Mouse (Mus musculus) heart, embryonic 11.5 days (tissue): ENCODE data around the gene Rab22a. TPM values are rescaled to one million over a fixed set of nuclear protein-coding genes. Genes with fewer than 3 reads are reported as not detected.
"Not testable (repeated sequence)": the region's sequence is repeated elsewhere in the genome, so short reads cannot be mapped to it uniquely, and the experiment has no call there.

Source experiments
- ATAC-seq: fragments of 200-750 bp; cut with Nextera tagmentation; replicated peaks from 2 replicates; pipeline ENCODE4 v1.8.0; 2017; ENCODE audit warnings: moderate library complexity; ENCODE audit not compliant: insufficient number of reproducible peaks, low FRiP score, low TSS enrichment
- H3K27ac ChIP-seq: fragments of 300-500 bp; sonication (generic); 2 replicates; pipeline ENCODE4 v1.5.1; 2014; ENCODE audit warnings: mild to moderate bottlenecking, low read depth, low read length
- H3K27me3 ChIP-seq: fragments of 300-500 bp; sonication (generic); 2 replicates; pipeline ENCODE4 v1.6.1; 2014; ENCODE audit warnings: mild to moderate bottlenecking, low read length, mixed read lengths; ENCODE audit not compliant: control insufficient read depth, insufficient read depth
- H3K36me3 ChIP-seq: fragments of 300-500 bp; sonication (generic); 2 replicates; pipeline ENCODE4 v1.6.1; 2014; ENCODE audit warnings: mild to moderate bottlenecking, low read length, moderate library complexity, mixed read lengths; ENCODE audit not compliant: control insufficient read depth, insufficient read depth
- H3K4me1 ChIP-seq: fragments of 300-500 bp; sonication (generic); 2 replicates; pipeline ENCODE4 v1.6.1; 2014; ENCODE audit warnings: low read length; ENCODE audit not compliant: control insufficient read depth, insufficient read depth
- H3K4me2 ChIP-seq: fragments of 300-500 bp; sonication (generic); 2 replicates; pipeline ENCODE4 v1.6.1; 2014; ENCODE audit warnings: mild to moderate bottlenecking, moderate library complexity
- H3K4me3 ChIP-seq: fragments of 300-500 bp; sonication (generic); 2 replicates; pipeline ENCODE4 v1.5.1; 2014; ENCODE audit warnings: low read depth, low read length
- H3K9ac ChIP-seq: fragments of 300-500 bp; sonication (generic); 2 replicates; pipeline ENCODE4 v1.6.1; 2014; ENCODE audit warnings: mild to moderate bottlenecking, low read depth, low read length, moderate library complexity
- H3K9me3 ChIP-seq: fragments of 300-500 bp; sonication (generic); replicated peaks from 2 replicates; pipeline ENCODE4 v1.6.1; 2016; ENCODE audit warnings: low read length; ENCODE audit not compliant: control insufficient read depth
- WGBS: fragments of 180-500 bp; shearing (Covaris S2); extraction: QIAGEN DNeasy Blood & Tissue Kit; methylation state at CpG from one replicate; pipeline ENCODE4 v1.1.7; 2014; ENCODE audit not compliant: insufficient replicate concordance; 5-methylcytosine and 5-hydroxymethylcytosine counted together
- polyA plus RNA-seq: library from polyadenylated mRNA; unstranded; fragments of >200 nt; fragmentation: Nextera tagmentation; extraction: Ambion mirVana; gene quantifications from 2 replicates; pipeline ENCODE4 v1.2.1, GENCODE M21; 2014

Gene Rab22a
- polyA plus RNA-seq, 1 experiment from 2014 or later, result 30.6 TPM

GRCm38 (mm10) chr2:173634106-173634505 lies 25.5 kb upstream of the Rab22a start:
- WGBS, result 90% methylated on average over 14 of the region's 15 CpGs
- H3K4me3 ChIP-seq, ATAC-seq: not testable (repeated sequence)

GRCm38 (mm10) chr2:173641370-173641769 lies 18.2 kb upstream of the Rab22a start:
- H3K4me1 ChIP-seq, result no peaks in the 10 kb centered on the region
- H3K27ac ChIP-seq, result no peak overlapping the region
- no peaks in the 10 kb centered on the region for H3K27me3 ChIP-seq
- no peak overlapping the region for H3K4me3 ChIP-seq
- no peak overlapping the region for H3K4me2 ChIP-seq
- ATAC-seq, result no peak
- no peaks in the 10 kb centered on the region for H3K9me3 ChIP-seq
- no peak overlapping the region for H3K9ac ChIP-seq
- 0 out of 2 replicates have a peak, but pooled peaks cover 2% of the 10 kb centered on the region for H3K36me3 ChIP-seq

More at GRCm38 (mm10) chr2:173634106-173634505, 25.5 kb upstream of the Rab22a start:
- H3K36me3 ChIP-seq, H3K27me3 ChIP-seq, H3K9ac ChIP-seq, H3K4me1 ChIP-seq, H3K4me2 ChIP-seq, H3K27ac ChIP-seq, H3K9me3 ChIP-seq: not testable (repeated sequence)

- Histone ChIP-seq H3K27me3 (no peaks in the 10 kb centered on the region), H3K9me3 (no peaks in the 10 kb centered on the region), H3K4me1 (no peaks in the 10 kb centered on the region), H3K4me3 (no peak overlapping the region), H3K9ac (no peak overlapping the region), H3K4me2 (no peak overlapping the region), H3K36me3 (peaks cover 2% of the 10 kb centered on the region; the same call in 1 of the 2 replicates), H3K27ac (no peak overlapping the region)
- no peak for ATAC-seq
- 77% methylated on average over 15 of the region's 15 CpGs for WGBS
These were observed 17.1 kb upstream of the Rab22a start for GRCm38 (mm10) chr2:173642262-173642999.

GRCm38 (mm10) chr2:173647197-173647911 lies 12.2 kb upstream of the Rab22a start:
- H3K9ac ChIP-seq, result no peak overlapping the region
- H3K4me1 ChIP-seq, result peaks cover 3% of the 10 kb centered on the region; the same call in 1 of the 2 replicates
- ATAC-seq, result no peak
- 87% methylated on average over 19 of the region's 19 CpGs for WGBS
- no peak overlapping the region for H3K4me2 ChIP-seq
- no peaks in the 10 kb centered on the region for H3K9me3 ChIP-seq
- H3K4me3 ChIP-seq, result no peak overlapping the region
- H3K27me3 ChIP-seq, result no peaks in the 10 kb centered on the region
- no peak overlapping the region for H3K27ac ChIP-seq
- peaks cover 3% of the 10 kb centered on the region; the same call in 1 of the 2 replicates for H3K36me3 ChIP-seq

DNA sequence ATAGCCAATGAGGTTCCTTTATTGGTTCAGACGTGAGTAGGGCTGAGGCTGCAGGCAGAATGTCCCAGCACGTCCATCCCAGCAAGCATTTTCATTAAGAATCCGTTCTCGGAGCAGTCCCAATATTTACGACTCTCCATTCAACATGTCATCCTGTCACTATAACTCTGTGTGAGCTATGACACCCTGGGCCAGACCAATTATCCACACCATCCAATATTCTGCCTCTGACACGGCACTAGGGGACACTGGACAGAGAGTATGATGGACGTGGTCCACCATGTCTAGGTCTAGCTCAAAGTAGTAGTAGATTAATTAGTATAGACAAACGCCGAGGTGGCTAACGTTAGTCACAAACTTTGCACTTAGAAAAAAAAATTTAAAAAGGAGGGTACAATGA lies 9.8 kb upstream of the Rab22a start:
- WGBS, result 76% methylated on average over 10 of the region's 10 CpGs
- no peaks in the 10 kb centered on the region for H3K27me3 ChIP-seq
- ATAC-seq, result no peak

GRCm38 (mm10) chr2:173653526-173653925 lies 6.0 kb upstream of the Rab22a start:
- Histone ChIP-seq H3K4me1 (peaks cover 12% of the 10 kb centered on the region), H3K4me3 (no peak overlapping the region), H3K4me2 (no peak overlapping the region), H3K9ac (no peak overlapping the region), H3K36me3 (0 out of 2 replicates have a peak, but pooled peaks cover 3% of the 10 kb centered on the region), H3K27ac (no peak overlapping the region), H3K27me3 (no peaks in the 10 kb centered on the region), H3K9me3 (no peaks in the 10 kb centered on the region)
- 79% methylated on average over 5 of the region's 5 CpGs for WGBS
- ATAC-seq, result no peak

More for the DNA sequence above, 9.8 kb upstream of the Rab22a start:
- Histone ChIP-seq H3K9ac (no peak overlapping the region), H3K4me3 (no peak overlapping the region), H3K27ac (no peak overlapping the region), H3K36me3 (peaks cover 3% of the 10 kb centered on the region; the same call in 1 of the 2 replicates), H3K4me2 (no peak overlapping the region), H3K9me3 (no peaks in the 10 kb centered on the region), H3K4me1 (peaks cover 3% of the 10 kb centered on the region; the same call in 1 of the 2 replicates)

GRCm38 (mm10) chr2:173657736-173658135 lies 1.8 kb upstream of the Rab22a start:
- Histone ChIP-seq H3K9ac (no peak overlapping the region), H3K4me2 (peak overlapping the region; percentile 36)
- no peak for ATAC-seq

DNA sequence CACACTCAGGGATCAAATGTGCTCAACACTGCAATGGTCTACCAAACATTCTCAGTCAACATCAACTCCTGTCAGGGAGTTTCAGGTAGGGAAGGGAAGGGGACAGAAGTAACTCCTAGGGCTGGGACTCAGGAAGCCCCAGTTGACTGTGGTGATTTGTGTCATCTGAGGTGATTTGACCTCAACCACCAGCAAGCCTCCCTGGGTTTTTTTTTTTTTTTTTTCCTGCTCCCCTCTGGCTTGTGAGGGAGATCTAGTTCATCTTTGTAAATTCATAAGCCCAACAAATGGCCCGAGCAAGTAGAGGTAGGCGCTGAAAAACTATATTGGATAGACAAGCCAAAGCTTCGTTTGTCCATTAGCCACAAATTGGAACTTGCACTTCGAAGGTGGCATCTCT lies 1.0 kb upstream of the Rab22a start:
- H3K27me3 ChIP-seq, result no peaks in the 10 kb centered on the region
- H3K4me1 ChIP-seq, result peaks cover 16% of the 10 kb centered on the region
- 80% methylated on average over 4 of the region's 4 CpGs for WGBS
- peaks cover 6% of the 10 kb centered on the region; the same call in 1 of the 2 replicates for H3K36me3 ChIP-seq
- H3K9ac ChIP-seq, result peak overlapping the region; percentile 74; the same call in 1 of the 2 replicates
- no peak for ATAC-seq
- no peak overlapping the region for H3K27ac ChIP-seq
- H3K4me3 ChIP-seq, result peak overlapping the region; percentile 99
- H3K9me3 ChIP-seq, result no peaks in the 10 kb centered on the region
- H3K4me2 ChIP-seq, result peak overlapping the region; percentile 70

More at GRCm38 (mm10) chr2:173657736-173658135, 1.8 kb upstream of the Rab22a start:
- Histone ChIP-seq H3K27ac (no peak overlapping the region), H3K27me3 (no peaks in the 10 kb centered on the region), H3K36me3 (peaks cover 6% of the 10 kb centered on the region; the same call in 1 of the 2 replicates), H3K4me1 (peaks cover 16% of the 10 kb centered on the region), H3K4me3 (no peak overlapping the region), H3K9me3 (no peaks in the 10 kb centered on the region)
- WGBS, result 71% methylated on average over 6 of the region's 6 CpGs
